Mouse (Mus musculus): ENCODE results near the gene Nova2.

Gene Nova2

GRCm38 (mm10) chr7:18978381-18978780, 52.7 kb downstream of the Nova2 start:
- DNase-seq (ENCODE audit: inconsistent age in 2 of 2, low spot score in 1 of 2): no peak

DNA sequence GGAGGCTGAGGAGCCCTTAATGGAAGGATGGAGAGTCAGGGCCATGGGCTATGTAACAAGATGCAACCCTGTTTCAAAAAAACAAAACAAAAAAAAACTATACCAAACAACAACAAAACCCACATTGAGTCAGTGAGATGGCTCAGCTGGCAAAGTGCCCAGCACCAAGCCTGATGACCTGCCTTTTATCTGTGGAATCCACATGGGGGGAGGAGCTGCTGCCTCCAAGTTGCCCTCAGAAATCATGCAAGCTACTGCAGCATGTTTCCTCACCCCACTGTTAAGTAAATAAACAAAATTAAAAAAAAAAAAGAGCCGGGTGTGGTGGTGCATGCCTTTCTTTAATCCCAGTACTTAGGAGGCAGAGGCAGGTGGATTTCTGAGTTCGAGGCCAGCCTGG, 60.8 kb downstream of the Nova2 start:
- DNase-seq (ENCODE audit: inconsistent age in 2 of 2, low spot score in 1 of 2): peak; percentile 9 to 41

GRCm38 (mm10) chr7:18987100-18987499, 61.4 kb downstream of the Nova2 start, which contains the start of gene Nanos2:
Gene Nanos2, plus strand, starts transcription at chr7:18987400.
- DNase-seq (ENCODE audit: inconsistent age in 2 of 2, low spot score in 1 of 2): no peak

DNA sequence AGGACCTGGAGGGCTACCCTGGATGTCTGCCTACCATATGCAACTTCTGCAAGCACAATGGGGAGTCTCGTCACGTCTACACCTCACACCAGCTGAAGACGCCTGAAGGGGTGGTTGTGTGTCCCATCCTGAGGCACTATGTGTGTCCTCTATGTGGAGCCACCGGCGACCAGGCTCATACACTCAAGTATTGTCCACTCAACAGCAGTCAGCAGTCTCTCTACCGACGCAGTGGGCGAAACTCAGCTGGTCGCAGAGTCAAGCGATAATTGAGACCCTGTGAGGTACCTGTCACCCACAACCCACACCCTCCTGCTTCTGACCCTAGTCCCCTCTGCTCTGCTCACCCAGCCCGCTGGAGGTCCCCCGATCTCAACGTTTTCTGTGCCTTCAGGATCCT, 62.1 kb downstream of the Nova2 start:
- no peak for DNase-seq (ENCODE audit: inconsistent age in 2 of 2, low spot score in 1 of 2)

DNA sequence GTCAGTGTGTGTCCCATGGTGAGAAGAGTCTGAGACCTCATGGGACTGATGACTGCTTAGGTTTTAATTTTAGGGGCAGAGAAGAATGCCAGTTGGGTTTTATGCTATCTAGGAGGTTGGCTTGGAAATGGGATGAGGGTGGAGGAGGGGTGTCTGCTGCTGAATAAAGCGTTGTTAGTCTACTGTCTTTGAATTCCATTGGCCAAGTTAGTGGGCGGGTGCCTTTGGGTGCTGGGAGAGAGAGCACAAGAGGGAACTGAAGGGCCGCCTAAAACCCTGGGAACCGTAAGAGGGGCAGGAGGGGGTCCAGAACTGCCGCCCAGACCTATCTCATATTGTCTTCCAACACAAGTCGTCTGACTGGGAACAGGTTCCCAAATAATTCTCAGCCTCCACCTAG, 63.1 kb downstream of the Nova2 start:
- DNase-seq (ENCODE audit: inconsistent age in 2 of 2, low spot score in 1 of 2): peak in 1 of 2 experiments; percentile 6

DNA sequence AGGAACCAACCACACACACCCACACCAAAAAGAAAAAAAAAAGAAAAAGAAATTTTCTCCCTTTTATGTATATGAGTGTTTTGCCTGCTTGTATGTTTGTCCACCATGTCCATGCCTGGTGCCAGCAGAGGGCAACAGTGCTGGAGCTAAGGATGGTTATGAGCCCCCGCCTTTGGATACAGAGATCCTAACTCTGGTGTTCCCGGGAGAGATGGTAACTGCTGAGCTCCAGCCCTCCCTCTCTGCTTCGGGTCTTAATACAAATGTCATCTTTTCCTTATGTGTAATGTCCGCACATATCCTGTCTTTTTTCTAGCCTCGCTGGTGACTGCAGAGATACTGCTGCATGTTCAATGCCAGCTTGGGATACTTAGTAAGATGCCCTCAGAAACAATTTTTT, 64.3 kb downstream of the Nova2 start:
- DNase-seq (ENCODE audit: inconsistent age in 2 of 2, low spot score in 1 of 2): peak in 1 of 2 experiments; percentile 41

GRCm38 (mm10) chr7:18990601-18991295, 65.1 kb downstream of the Nova2 start, which contains the start of gene Mypop:
Gene Mypop, plus strand, starts transcription at chr7:18991245.
- peak; percentile 100 for DNase-seq (ENCODE audit: inconsistent age in 2 of 2, low spot score in 1 of 2)

DNA sequence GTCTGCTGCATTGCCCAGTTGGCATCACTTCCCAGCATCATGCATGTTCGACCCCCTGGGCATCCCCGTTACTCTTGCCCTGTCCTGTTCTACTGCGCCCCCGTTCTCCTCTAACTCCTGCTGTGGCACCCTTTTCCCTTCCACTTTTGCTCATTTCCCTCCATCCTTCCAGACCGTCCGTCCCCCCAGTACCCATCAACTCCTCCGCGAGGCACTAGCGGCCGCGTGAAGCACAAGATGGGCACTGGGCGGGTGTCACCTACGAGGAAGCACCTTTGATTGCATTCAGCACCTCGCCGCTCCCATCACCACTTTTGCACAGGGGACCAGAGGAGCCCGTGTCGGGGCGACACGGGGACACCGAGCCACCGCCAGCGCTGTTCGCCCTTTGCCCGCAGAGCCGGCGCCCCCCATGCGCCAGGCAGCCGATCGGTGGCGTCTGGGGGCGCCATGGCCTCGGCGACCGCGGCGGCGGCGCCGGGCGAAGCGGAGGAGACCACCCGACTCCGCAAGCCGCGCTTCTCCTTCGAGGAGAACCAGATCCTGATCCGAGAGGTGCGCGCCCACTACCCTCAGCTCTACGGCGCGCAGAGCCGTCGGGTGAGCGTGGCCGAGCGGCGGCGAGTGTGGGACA, 66.1 kb downstream of the Nova2 start:
- peak; percentile 60 to 82 for DNase-seq (ENCODE audit: inconsistent age in 2 of 2, low spot score in 1 of 2)

DNA sequence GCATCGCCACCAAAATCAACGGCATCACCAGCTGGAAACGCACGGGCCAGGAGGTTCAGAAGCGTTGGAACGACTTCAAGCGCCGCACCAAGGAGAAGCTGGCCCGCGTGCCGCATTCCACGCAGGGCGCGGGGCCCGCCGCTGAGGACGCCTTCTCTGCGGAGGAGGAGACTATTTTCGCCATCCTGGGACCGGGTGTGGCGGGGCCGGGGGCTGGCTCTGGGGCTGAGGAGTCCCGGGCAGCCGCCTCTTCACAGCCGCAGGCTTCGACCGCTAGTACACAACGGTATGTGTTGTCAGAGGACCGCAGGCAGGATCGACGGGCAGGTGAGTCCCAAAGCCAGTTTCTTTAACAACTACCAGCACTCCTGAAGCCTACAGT, 66.6 kb downstream of the Nova2 start:
- peak; percentile 57 to 77 for DNase-seq (ENCODE audit: inconsistent age in 2 of 2, low spot score in 1 of 2)

- DNase-seq (ENCODE audit: inconsistent age in 2 of 2, low spot score in 1 of 2): peak in 1 of 2 experiments; percentile 35
These were observed 67.3 kb downstream of the Nova2 start for GRCm38 (mm10) chr7:18993036-18993435.

GRCm38 (mm10) chr7:18998835-18999234, 73.1 kb downstream of the Nova2 start:
- peak in 1 of 2 experiments; percentile 43 for DNase-seq (ENCODE audit: inconsistent age in 2 of 2, low spot score in 1 of 2)

DNA sequence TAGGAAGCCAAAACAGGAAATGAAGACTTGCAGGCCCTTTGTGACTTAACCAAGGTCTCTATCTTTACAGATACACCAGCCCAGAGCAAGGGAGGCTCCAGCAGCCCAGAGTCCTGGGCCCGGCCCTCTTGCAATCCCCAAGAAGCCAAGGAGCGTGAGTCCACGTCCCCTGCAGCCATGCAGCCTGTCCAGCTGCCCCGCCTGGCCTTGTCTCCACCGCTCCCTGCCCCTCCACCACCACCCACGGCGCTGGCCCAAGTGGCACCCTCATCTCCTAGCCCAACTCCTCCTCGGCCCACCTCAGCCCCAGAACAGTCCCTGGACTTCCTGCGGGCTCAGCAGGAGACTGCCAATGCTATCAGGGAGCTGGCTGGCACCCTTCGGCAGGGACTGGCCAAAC, 74.7 kb downstream of the Nova2 start:
- peak in 1 of 2 experiments; percentile 51 for DNase-seq (ENCODE audit: inconsistent age in 2 of 2, low spot score in 1 of 2)

GRCm38 (mm10) chr7:19001066-19001806, 75.5 kb downstream of the Nova2 start:
- DNase-seq (ENCODE audit: inconsistent age in 2 of 2, low spot score in 1 of 2): peak; percentile 73 to 81

DNA sequence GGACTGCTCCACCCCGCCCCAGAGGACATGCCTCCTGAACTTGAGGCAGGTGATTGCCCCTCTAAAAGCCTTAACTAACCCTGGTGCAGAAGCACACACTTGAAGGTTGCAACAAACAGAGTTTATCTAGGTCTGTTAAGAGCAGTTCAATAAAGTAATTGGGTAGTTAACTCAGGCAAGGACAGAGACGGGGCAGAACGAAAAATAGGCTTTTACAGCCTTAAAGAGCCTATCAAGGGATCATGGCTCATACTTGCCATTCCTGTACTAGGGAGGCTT, 76.1 kb downstream of the Nova2 start:
- DNase-seq (ENCODE audit: inconsistent age in 2 of 2, low spot score in 1 of 2): no peak

DNA sequence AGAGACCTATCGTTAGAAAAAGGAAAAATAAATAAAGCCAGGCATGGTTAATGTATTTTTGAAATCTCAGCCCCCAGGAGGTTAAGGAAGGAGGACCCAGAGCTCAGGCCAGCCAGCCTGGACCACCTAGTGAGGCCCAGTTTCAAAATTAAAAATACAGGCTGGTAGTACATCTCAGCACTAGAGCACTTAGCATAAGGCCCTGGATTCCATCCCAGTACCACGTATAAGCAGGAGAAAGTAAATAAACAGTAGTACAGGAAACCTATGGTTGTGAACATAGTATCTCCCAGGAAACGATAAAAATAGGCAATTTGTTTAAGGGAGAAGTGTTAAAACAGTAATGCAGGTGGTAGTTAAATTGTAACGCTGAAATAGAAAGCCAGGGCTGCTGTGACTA, 76.4 kb downstream of the Nova2 start:
- peak in 1 of 2 experiments; percentile 60 for DNase-seq (ENCODE audit: inconsistent age in 2 of 2, low spot score in 1 of 2)

GRCm38 (mm10) chr7:19002848-19003498, 77.3 kb downstream of the Nova2 start:
- DNase-seq (ENCODE audit: inconsistent age in 2 of 2, low spot score in 1 of 2): peak; percentile 86 to 94

DNA sequence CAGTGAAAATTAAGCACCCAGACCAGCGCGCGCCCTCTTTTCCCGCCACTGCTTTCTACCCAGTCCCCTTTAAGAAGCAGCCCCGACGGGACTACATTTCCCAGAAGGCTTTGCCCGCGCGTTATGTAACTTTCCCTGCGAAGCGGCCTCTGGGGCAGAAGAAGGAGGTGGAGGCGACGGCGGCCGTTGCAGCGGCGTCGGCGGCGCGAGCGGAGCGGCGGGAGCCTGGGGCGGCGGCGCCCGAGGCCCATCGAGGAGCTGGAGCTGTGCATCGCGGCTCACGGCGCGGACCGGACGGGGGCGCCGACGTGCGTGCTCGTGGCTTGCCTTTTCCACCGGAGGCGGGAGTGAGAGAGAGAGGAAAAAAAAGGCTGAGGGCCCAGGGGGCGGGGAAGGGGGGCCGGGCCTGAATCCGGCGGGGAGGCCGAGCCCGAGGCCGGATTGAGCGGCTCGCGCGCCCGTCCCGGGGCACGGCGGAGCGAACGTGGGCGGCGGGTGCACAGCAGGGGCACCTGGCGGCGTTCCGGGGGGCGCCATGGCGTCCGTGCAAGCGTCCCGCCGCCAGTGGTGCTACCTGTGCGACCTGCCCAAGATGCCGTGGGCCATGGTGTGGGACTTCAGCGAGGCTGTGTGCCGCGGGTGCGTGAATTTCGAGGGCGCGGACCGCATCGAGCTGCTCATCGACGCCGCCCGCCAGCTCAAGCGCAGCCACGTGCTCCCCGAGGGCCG, 78.4 kb downstream of the Nova2 start, which contains the start of gene Irf2bp1:
TSS of gene Irf2bp1 (plus strand) at position 143 of the 729 bp plus-strand sequence.
- peak; percentile 95 to 98 for DNase-seq (ENCODE audit: inconsistent age in 2 of 2, low spot score in 1 of 2)

- peak; percentile 69 to 85 for DNase-seq (ENCODE audit: inconsistent age in 2 of 2, low spot score in 1 of 2)
These were observed 79.0 kb downstream of the Nova2 start for GRCm38 (mm10) chr7:19004631-19005079.

GRCm38 (mm10) chr7:19005417-19006121, 79.9 kb downstream of the Nova2 start:
- DNase-seq (ENCODE audit: inconsistent age in 2 of 2, low spot score in 1 of 2): peak; percentile 59 to 61

DNA sequence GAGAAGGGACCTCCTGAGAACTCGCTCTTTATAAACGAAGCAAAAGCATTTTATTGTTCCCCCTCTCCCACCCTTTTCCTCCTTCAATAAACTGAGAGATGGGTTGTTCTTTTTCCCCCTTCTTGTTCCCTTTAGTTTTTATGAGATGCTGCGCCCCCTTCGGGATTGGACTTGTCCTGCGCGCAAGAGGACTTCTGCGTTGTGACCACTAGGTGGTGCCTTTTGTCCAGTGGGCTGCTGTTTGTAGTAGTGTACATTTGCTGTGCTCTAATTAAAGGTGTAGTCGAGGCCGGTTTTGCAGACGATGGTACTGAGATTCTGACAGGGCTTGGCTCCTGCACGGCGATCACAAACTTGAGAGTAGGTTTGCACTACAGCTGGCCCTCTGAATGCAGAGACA, 80.8 kb downstream of the Nova2 start:
- DNase-seq (ENCODE audit: inconsistent age in 2 of 2, low spot score in 1 of 2): peak; percentile 82 to 95

Measured in adrenal gland, adult (tissue).